Mouse (Mus musculus) neural tube, embryonic 14.5 days (tissue): ENCODE data around the gene Tarsl2. TPM values are rescaled to one million over a fixed set of nuclear protein-coding genes. Genes with fewer than 3 reads are reported as not detected.

ENCODE experiments used
- ATAC-seq: fragments of 200-750 bp; cut with Nextera tagmentation; 2 replicates; pipeline ENCODE4 v1.8.0; 2017; ENCODE audit warnings: low read depth, mild to moderate bottlenecking, moderate TSS enrichment, moderate library complexity
- H3K27ac ChIP-seq: fragments of 300-500 bp; sonication (generic); 2 replicates; pipeline ENCODE4 v1.5.1; 2014; ENCODE audit warnings: low read depth, mild to moderate bottlenecking, control low read depth, low read length, moderate library complexity, mixed read lengths
- H3K27me3 ChIP-seq: fragments of 300-500 bp; sonication (generic); 2 replicates; pipeline ENCODE4 v1.6.1; 2014; ENCODE audit warnings: low read length; ENCODE audit not compliant: control insufficient read depth, insufficient read depth
- H3K36me3 ChIP-seq: fragments of 300-500 bp; sonication (generic); 2 replicates; pipeline ENCODE4 v1.6.1; 2014; ENCODE audit warnings: low read length, mixed read lengths; ENCODE audit not compliant: control insufficient read depth, insufficient read depth
- H3K4me1 ChIP-seq: fragments of 300-500 bp; sonication (generic); 2 replicates; pipeline ENCODE4 v1.6.1; 2014; ENCODE audit warnings: low read length; ENCODE audit not compliant: control insufficient read depth, insufficient read depth
- H3K4me2 ChIP-seq: fragments of 300-500 bp; sonication (generic); 2 replicates; pipeline ENCODE4 v1.6.1; 2014; ENCODE audit warnings: mild to moderate bottlenecking, low read depth, low read length, control low read depth
- H3K4me3 ChIP-seq: fragments of 300-500 bp; sonication (generic); 2 replicates; pipeline ENCODE4 v1.5.1; 2014; ENCODE audit warnings: low read depth, low read length, control low read depth, mixed read lengths
- H3K9ac ChIP-seq: fragments of 300-500 bp; sonication (generic); replicated peaks from 2 replicates; pipeline ENCODE4 v1.6.1; 2014; ENCODE audit warnings: low read depth, mild to moderate bottlenecking, control low read depth, low read length, mixed read lengths
- H3K9me3 ChIP-seq: fragments of 300-500 bp; sonication (generic); 2 replicates; pipeline ENCODE4 v1.6.1; 2016; ENCODE audit warnings: low read length; ENCODE audit not compliant: control insufficient read depth
- WGBS: fragments of 180-500 bp; shearing (Covaris S2); extraction: QIAGEN DNeasy Blood & Tissue Kit; methylation state at CpG from one replicate; pipeline ENCODE4 v1.1.7; 2014; 5-methylcytosine and 5-hydroxymethylcytosine counted together
- polyA plus RNA-seq: library from polyadenylated mRNA; unstranded; fragments of >200 nt; fragmentation: Nextera tagmentation; extraction: Ambion mirVana; gene quantifications from 2 replicates; pipeline ENCODE4 v1.2.1, GENCODE M21; 2014

Tarsl2 gene
- polyA plus RNA-seq, 1 experiment from 2014 or later, result 25.0 TPM

DNA sequence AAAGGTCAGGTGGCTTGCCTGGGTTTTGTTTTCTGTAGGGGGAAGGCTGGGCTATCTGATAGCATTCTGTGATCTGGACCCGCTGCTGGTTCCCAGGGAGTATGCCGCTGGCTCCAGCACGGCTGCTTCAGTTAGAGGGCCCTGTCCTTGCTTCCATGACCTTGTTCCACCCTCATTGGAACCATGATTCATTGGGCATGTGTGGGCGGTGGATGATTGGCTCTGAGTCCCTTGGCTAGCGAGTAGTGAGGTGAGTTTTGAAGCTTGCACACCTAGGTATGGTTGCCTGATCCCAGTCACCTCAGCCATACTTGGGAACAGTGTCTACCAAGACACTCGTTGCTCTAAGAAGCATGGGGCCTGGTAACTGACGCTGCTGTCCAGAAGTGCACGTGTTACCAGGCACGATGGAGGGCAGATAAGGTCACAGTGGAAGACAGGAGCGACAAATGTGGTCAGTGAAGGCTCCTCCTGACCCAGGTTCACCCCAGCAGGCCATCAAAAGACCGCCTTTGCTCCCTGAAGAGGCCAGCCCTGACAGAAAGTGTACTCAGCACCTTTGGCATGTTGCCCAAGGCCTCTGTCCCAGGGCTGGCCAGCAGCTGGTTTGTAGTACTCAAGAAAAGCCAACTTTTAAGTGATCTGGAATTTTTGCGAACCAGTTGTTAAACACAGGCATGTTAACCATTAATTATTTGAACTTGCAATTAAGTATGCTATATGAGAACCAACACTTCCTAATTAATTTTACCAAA lies 92.8 kb downstream of the Tarsl2 start:
- Histone ChIP-seq H3K36me3 (no peaks in the 10 kb centered on the region), H3K4me2 (no peak overlapping the region), H3K27me3 (no peaks in the 10 kb centered on the region), H3K4me3 (no peak overlapping the region), H3K27ac (no peak overlapping the region), H3K4me1 (no peaks in the 10 kb centered on the region), H3K9me3 (no peaks in the 10 kb centered on the region), H3K9ac (no peak overlapping the region)
- WGBS, result 80% methylated on average over 12 of the region's 12 CpGs
- ATAC-seq, result no peak

Other genes with a start within 250 kb of the Tarsl2 start
- gene Tjp1, start 117.1 kb upstream of the Tarsl2 start, polyA plus RNA-seq, result 33.1 and 37.0 TPM in 2 replicates
- gene Tm2d3, start 46.3 kb downstream of the Tarsl2 start, polyA plus RNA-seq, result 86.7 and 93.5 TPM in 2 replicates
- gene Pcsk6, start 216.8 kb downstream of the Tarsl2 start, polyA plus RNA-seq, result 1.4 and 2.6 TPM in 2 replicates